Mouse (Mus musculus) hindbrain, embryonic 16.5 days (tissue): ENCODE measurements around the gene Hoxb3. TPM values are rescaled to one million over a fixed set of nuclear protein-coding genes. Genes with fewer than 3 reads are reported as not detected.

ENCODE experiments used
- ATAC-seq: fragments of 200-750 bp; cut with Nextera tagmentation; 2 replicates; pipeline ENCODE4 v1.8.0; 2017; ENCODE audit warnings: moderate TSS enrichment, moderate library complexity
- H3K27ac ChIP-seq: fragments of 300-500 bp; sonication (generic); 2 replicates; pipeline ENCODE4 v1.5.1; 2014; ENCODE audit warnings: low read depth, mild to moderate bottlenecking, control low read depth, low read length, moderate library complexity
- H3K27me3 ChIP-seq: fragments of 300-500 bp; sonication (generic); replicated peaks from 2 replicates; pipeline ENCODE4 v1.6.1; 2014; ENCODE audit warnings: low read length; ENCODE audit not compliant: control insufficient read depth, insufficient read depth
- H3K36me3 ChIP-seq: fragments of 300-500 bp; sonication (generic); 2 replicates; pipeline ENCODE4 v1.6.1; 2014; ENCODE audit warnings: mild to moderate bottlenecking, low read length, moderate library complexity, mixed read lengths; ENCODE audit not compliant: control insufficient read depth, insufficient read depth
- H3K4me1 ChIP-seq: fragments of 300-500 bp; sonication (generic); 2 replicates; pipeline ENCODE4 v1.6.1; 2014; ENCODE audit warnings: low read depth, low read length; ENCODE audit not compliant: control insufficient read depth, insufficient read depth
- H3K4me2 ChIP-seq: fragments of 300-500 bp; sonication (generic); 2 replicates; pipeline ENCODE4 v1.6.1; 2014; ENCODE audit warnings: mild to moderate bottlenecking, low read length, control low read depth, moderate library complexity
- H3K4me3 ChIP-seq: fragments of 300-500 bp; sonication (generic); 2 replicates; pipeline ENCODE4 v1.5.1; 2014; ENCODE audit warnings: mild to moderate bottlenecking, low read length, control low read depth, moderate library complexity
- H3K9ac ChIP-seq: fragments of 300-500 bp; sonication (generic); 2 replicates; pipeline ENCODE4 v1.6.1; 2014; ENCODE audit warnings: low read depth, mild to moderate bottlenecking, control low read depth, low read length, moderate library complexity
- H3K9me3 ChIP-seq: fragments of 300-500 bp; sonication (generic); 2 replicates; pipeline ENCODE4 v1.6.1; 2014; ENCODE audit warnings: mild to moderate bottlenecking, low read length, moderate library complexity; ENCODE audit not compliant: control insufficient read depth
- WGBS: fragments of 180-500 bp; shearing (Covaris S2); extraction: QIAGEN DNeasy Blood & Tissue Kit; methylation state at CpG from one replicate; pipeline ENCODE4 v1.1.7; 2014; 5-methylcytosine and 5-hydroxymethylcytosine counted together
- polyA plus RNA-seq: library from polyadenylated mRNA; unstranded; fragments of >200 nt; fragmentation: Nextera tagmentation; extraction: Ambion mirVana; gene quantifications from 2 replicates; pipeline ENCODE4 v1.2.1, GENCODE M21; 2015

The Hoxb3 gene
- polyA plus RNA-seq, 1 experiment from 2014 or later, result 4.8 TPM

- 20% methylated on average over 6 of the region's 6 CpGs for WGBS
- no peak overlapping the region for H3K27ac ChIP-seq
- H3K9ac ChIP-seq, result no peak overlapping the region
- peaks cover 59% of the 10 kb centered on the region for H3K27me3 ChIP-seq
- ATAC-seq, result no peak
- no peaks in the 10 kb centered on the region for H3K9me3 ChIP-seq
- no peaks in the 10 kb centered on the region for H3K36me3 ChIP-seq
- no peak overlapping the region; the same call in 1 of the 2 replicates for H3K4me2 ChIP-seq
- no peak overlapping the region for H3K4me3 ChIP-seq
- H3K4me1 ChIP-seq, result no peaks in the 10 kb centered on the region; the same call in 1 of the 2 replicates
Measured at GRCm38 (mm10) chr11:96367141-96367540, 44.0 kb downstream of the Hoxb3 start.

- Histone ChIP-seq H3K4me2 (no peak overlapping the region), H3K27ac (no peak overlapping the region), H3K9me3 (no peaks in the 10 kb centered on the region), H3K4me3 (no peak overlapping the region), H3K36me3 (no peaks in the 10 kb centered on the region), H3K4me1 (no peaks in the 10 kb centered on the region; the same call in 1 of the 2 replicates), H3K9ac (no peak overlapping the region), H3K27me3 (peaks cover 57% of the 10 kb centered on the region)
- no peak for ATAC-seq
- 23% methylated on average over 5 of the region's 5 CpGs for WGBS
Measured at GRCm38 (mm10) chr11:96368686-96369085, 45.6 kb downstream of the Hoxb3 start.

GRCm38 (mm10) chr11:96369140-96369539, 46.0 kb downstream of the Hoxb3 start:
- H3K4me1 ChIP-seq, result no peaks in the 10 kb centered on the region; the same call in 1 of the 2 replicates
- no peak overlapping the region for H3K9ac ChIP-seq
- no peak for ATAC-seq
- H3K4me2 ChIP-seq, result no peak overlapping the region
- no peak overlapping the region for H3K27ac ChIP-seq
- WGBS, result 20% methylated on average over 7 of the region's 7 CpGs
- no peaks in the 10 kb centered on the region for H3K36me3 ChIP-seq
- H3K4me3 ChIP-seq, result no peak overlapping the region
- no peaks in the 10 kb centered on the region for H3K9me3 ChIP-seq
- peaks cover 53% of the 10 kb centered on the region for H3K27me3 ChIP-seq

- no peak overlapping the region for H3K9ac ChIP-seq
- H3K27ac ChIP-seq, result no peak overlapping the region
- peaks cover 49% of the 10 kb centered on the region for H3K27me3 ChIP-seq
- no peaks in the 10 kb centered on the region for H3K9me3 ChIP-seq
- no peaks in the 10 kb centered on the region for H3K4me1 ChIP-seq
- 29% methylated on average over 3 of the region's 3 CpGs for WGBS
- no peak overlapping the region for H3K4me2 ChIP-seq
- no peak for ATAC-seq
- H3K4me3 ChIP-seq, result no peak overlapping the region
- H3K36me3 ChIP-seq, result no peaks in the 10 kb centered on the region
Measured at GRCm38 (mm10) chr11:96371726-96372125, 48.6 kb downstream of the Hoxb3 start.

GRCm38 (mm10) chr11:96372519-96372918, 49.4 kb downstream of the Hoxb3 start:
- ATAC-seq, result no peak
- 14% methylated on average over 3 of the region's 3 CpGs for WGBS
- H3K4me3 ChIP-seq, result no peak overlapping the region
- H3K4me2 ChIP-seq, result no peak overlapping the region
- no peak overlapping the region for H3K9ac ChIP-seq
- H3K9me3 ChIP-seq, result no peaks in the 10 kb centered on the region
- no peaks in the 10 kb centered on the region for H3K4me1 ChIP-seq
- no peak overlapping the region for H3K27ac ChIP-seq
- no peaks in the 10 kb centered on the region for H3K36me3 ChIP-seq
- peaks cover 48% of the 10 kb centered on the region for H3K27me3 ChIP-seq

GRCm38 (mm10) chr11:96374810-96375209, 51.7 kb downstream of the Hoxb3 start:
- Histone ChIP-seq H3K27me3 (peaks cover 31% of the 10 kb centered on the region), H3K9ac (no peak overlapping the region), H3K4me3 (no peak overlapping the region), H3K27ac (no peak overlapping the region), H3K9me3 (no peaks in the 10 kb centered on the region), H3K4me1 (no peaks in the 10 kb centered on the region), H3K36me3 (no peaks in the 10 kb centered on the region), H3K4me2 (no peak overlapping the region)
- 26% methylated on average over 7 of the region's 7 CpGs for WGBS
- ATAC-seq, result no peak

- Histone ChIP-seq H3K9me3 (no peaks in the 10 kb centered on the region), H3K27ac (no peak overlapping the region), H3K4me1 (no peaks in the 10 kb centered on the region), H3K27me3 (no peaks in the 10 kb centered on the region), H3K4me2 (no peak overlapping the region), H3K9ac (no peak overlapping the region), H3K36me3 (no peaks in the 10 kb centered on the region), H3K4me3 (no peak overlapping the region)
- no peak for ATAC-seq
- WGBS, result 78% methylated on average over 5 of the region's 5 CpGs
Measured at GRCm38 (mm10) chr11:96383381-96383780, 60.3 kb downstream of the Hoxb3 start.

GRCm38 (mm10) chr11:96387635-96388034, 64.5 kb downstream of the Hoxb3 start:
- Histone ChIP-seq H3K4me3 (no peak overlapping the region), H3K27me3 (no peaks in the 10 kb centered on the region), H3K9ac (no peak overlapping the region), H3K4me2 (no peak overlapping the region), H3K27ac (no peak overlapping the region), H3K36me3 (no peaks in the 10 kb centered on the region), H3K4me1 (no peaks in the 10 kb centered on the region), H3K9me3 (no peaks in the 10 kb centered on the region)
- ATAC-seq, result no peak
- WGBS, result 81% methylated on average over 2 of the region's 2 CpGs

- no peaks in the 10 kb centered on the region for H3K9me3 ChIP-seq
- 15% methylated on average over 15 of the region's 15 CpGs for WGBS
- no peak overlapping the region for H3K4me3 ChIP-seq
- no peak overlapping the region for H3K27ac ChIP-seq
- peaks cover 6% of the 10 kb centered on the region; the same call in 1 of the 2 replicates for H3K4me1 ChIP-seq
- no peak overlapping the region for H3K9ac ChIP-seq
- H3K4me2 ChIP-seq, result no peak overlapping the region
- H3K36me3 ChIP-seq, result no peaks in the 10 kb centered on the region
- ATAC-seq, result no peak
- no peaks in the 10 kb centered on the region for H3K27me3 ChIP-seq
Measured at GRCm38 (mm10) chr11:96396772-96397626, 73.9 kb downstream of the Hoxb3 start.
